Mouse (Mus musculus) spleen, adult 2 months (tissue): ENCODE data around the gene Armh4.
"Not testable (repeated sequence)": the region's sequence is repeated elsewhere in the genome, so short reads cannot be mapped to it uniquely, and the experiment has no call there.

Source experiments
- CTCF ChIP-seq: fragments of 200-500 bp; IDR thresholded peaks from 2 replicates; pipeline ENCODE4 v1.5.1; 2011; ENCODE audit warnings: mild to moderate bottlenecking, inconsistent platforms; ENCODE audit not compliant: insufficient read depth, insufficient read length, insufficient replicate concordance; ENCODE audit errors: extremely low read depth
- POLR2A ChIP-seq: fragments of 200-500 bp; IDR thresholded peaks from 2 replicates; pipeline ENCODE4 v1.6.1; 2011; ENCODE audit warnings: low read depth, low read length, inconsistent platforms

DNA sequence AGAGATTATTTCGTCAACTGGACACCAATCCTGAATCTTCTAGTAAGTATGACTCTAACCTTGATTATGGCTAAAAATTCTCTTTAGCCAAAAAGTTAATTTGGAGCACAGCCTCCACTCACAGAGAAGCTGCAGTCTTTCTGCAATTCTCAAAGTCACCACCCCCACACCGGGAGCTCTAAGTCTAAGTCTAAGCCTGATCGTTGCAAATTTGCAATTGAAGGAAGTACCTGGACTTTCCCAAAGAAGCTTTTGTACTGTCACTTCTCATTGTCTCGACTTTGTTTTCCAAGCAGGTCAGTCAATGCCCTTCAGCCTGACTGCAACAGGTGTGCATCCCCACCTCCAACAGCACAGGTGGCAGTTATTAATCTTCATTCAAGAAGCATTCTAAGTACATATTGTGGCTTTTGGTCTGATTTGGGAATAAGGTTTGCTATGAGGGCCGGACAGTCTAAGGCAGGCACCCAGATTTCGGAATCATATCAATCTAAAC lies 35.6 kb upstream of the Armh4 start:
- TF ChIP-seq POLR2A, CTCF: not testable (repeated sequence)
